Mouse (Mus musculus) T-helper 17 cell (primary cell): ENCODE results near the gene Ssb.
"Not testable (repeated sequence)": the region's sequence is repeated elsewhere in the genome, so short reads cannot be mapped to it uniquely, and the experiment has no call there.

ENCODE experiments used
- in situ Hi-C, 2 experiments: fragments of 300-600 bp; cut with MboI, MseI; formaldehyde crosslinking; loops; 1 replicate in 1 of 2; 2 replicates in 1 of 2; pipeline ENCODE4 v1.15.1; 2025; ENCODE audit warnings: high pct_unique_total_duplicates in 2 of 2

Gene Ssb

DNA sequence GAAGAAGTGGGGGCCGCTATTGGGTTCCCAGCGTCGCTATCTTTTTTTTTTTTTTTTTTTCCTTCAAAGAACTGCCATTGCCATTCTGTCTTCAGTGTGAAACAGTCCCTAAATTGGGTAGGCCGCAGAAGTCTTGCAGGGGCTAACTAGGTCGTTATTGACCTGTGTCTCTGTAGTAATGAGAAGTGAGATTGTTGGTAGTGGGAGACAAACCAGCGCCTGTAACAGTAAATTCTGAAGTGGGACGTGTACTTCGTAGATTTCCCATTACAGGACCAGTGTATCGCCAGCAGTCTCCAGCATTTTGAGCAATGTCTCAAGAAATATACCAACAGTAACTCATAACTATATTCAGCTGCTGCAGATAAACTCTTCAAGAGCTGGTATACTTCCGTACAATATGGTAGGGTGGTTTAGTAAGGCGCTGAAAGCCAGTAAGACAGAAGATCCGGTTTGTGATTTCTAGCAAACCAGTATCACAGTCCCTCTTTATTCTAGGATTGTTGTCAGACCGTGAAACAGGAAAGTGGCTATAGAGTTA lies 825 bp downstream of the Ssb start:
- in situ Hi-C loops, result no loop called here

DNA sequence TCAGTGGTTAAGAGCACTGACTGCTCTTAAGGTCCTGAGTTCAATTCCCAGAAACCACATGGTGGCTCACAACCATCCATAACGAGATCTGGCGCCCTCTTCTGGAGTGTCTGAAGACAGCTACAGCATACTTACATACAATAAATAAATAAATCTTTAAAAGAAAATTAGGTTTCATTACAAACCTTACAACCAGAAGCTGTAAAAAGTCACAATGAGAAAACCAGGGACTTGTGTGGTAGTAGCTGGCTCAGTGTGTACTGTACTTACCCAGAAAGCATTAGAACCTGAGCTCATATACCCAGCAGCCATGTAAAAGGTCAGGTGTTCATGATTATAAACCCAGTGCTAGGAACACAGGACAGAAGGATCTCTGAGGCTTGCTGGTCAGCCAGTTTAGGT lies 22.6 kb downstream of the Ssb start:
- in situ Hi-C loops, result loop anchor here in 1 of 2 experiments (10.0 kb wide), 1 partner anchor 241 kb away; no protein-coding TSS in a partner anchor

DNA sequence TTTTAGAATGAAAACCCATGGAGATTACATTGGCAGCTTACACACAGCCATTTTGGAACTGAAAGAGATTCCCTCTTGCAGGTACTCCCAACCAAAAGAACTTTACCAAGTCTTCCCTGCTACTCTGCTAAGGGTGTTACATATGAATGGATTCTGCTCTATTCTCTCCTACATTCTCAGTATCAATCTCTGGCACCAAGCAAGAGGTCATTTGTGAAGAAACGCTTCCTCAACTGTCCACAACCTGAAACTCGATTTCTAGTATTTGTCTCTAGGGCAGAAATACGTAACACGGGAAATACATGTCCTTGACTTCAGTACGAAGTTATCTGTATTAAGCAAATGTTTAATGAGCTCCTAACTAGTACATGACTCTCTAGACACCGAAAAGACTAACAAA lies 23.2 kb downstream of the Ssb start:
- in situ Hi-C loops, result loop anchor here in 1 of 2 experiments (10.0 kb wide), 1 partner anchor 240 kb away; no protein-coding TSS in a partner anchor

DNA sequence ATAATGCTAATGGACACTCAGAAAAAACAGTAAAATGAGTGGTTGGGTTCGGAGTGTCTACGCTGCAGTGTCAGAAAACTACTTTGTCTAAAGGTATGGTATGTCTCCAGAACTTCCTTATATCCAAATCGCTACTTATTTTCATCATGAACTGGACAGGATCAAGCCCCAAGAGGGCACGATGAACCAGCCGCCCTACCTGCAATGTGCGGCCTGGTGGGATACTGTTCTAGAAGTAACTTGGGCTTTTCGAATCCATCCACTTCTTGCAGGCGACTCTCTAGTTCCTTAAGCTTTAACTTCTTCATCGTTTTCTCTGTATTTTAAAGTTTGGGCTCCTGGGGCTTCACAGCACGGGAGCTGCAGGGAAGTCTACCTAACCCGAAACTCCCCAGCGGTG lies 23.7 kb downstream of the Ssb start:
- in situ Hi-C loops, result loop anchor here in 1 of 2 experiments (10.0 kb wide), 1 partner anchor 240 kb away; no protein-coding TSS in a partner anchor

DNA sequence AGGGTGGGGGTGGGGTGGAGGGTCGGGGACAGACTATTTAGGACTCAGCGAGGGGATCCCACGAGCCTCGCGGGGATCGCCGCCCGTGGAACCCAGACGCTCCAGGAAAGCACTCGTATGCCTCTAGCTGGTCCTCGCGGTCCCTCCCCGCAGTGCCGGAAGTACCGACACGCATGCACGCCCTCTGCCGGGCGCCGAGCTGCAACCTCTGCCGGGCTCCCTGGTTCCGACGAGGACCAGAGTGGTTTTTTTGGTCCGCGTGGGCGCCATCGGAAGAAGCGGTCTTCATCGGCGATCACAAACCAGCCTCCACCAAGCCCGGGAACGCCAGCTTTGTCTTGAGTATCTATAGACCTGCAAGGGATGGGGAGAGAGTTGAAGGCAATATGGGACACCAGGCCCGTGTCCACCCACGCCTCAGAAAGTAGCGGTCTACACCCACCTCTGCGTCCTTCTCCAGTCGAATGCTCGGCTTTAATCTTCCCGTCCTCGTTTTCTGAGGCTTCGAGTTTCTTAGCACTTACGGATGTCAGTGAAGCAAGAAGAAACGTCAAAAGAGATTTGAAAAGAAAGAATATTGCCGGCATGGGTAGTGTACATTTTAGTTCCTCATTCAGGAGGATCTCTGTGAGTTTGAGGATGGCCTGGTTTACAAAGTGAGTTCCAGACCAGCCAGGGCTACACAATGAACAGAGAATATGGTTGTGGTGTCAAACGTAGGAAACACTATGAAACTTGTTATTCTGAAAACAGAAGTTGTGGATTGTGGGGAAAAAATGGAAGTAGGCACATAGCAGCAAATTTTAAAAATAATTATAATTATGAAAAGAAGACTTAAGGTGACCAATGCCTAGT lies 24.3 kb downstream of the Ssb start, which contains the start of gene Mettl5:
Mettl5 (minus strand) TSS at position 165 of the 855 bp plus-strand sequence.
- in situ Hi-C loops, result loop anchor here in 1 of 2 experiments (10.0 kb wide), 1 partner anchor 239 kb away; no protein-coding TSS in a partner anchor

DNA sequence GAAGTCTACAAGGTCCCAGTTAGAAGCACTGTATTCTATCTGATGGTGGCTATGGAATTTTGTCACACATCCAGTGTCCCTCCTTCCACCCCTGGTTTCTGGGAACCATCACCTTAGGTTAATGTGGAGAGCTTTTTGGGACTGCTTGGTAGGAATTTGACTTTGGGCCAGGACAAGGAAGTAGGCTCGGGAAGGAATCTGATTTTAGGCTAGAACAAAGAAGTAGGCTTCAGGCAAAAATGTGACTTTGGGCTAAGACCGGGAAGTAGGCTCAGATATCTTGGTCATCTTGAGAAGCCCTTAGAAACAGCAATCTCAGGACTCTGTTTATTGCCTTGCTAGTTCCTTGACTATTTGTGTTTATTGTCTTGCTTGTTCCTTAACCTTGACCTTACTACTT lies 27.6 kb downstream of the Ssb start:
- in situ Hi-C loops, result loop anchor here in 1 of 2 experiments (10.0 kb wide), 1 partner anchor 236 kb away; no protein-coding TSS in a partner anchor

DNA sequence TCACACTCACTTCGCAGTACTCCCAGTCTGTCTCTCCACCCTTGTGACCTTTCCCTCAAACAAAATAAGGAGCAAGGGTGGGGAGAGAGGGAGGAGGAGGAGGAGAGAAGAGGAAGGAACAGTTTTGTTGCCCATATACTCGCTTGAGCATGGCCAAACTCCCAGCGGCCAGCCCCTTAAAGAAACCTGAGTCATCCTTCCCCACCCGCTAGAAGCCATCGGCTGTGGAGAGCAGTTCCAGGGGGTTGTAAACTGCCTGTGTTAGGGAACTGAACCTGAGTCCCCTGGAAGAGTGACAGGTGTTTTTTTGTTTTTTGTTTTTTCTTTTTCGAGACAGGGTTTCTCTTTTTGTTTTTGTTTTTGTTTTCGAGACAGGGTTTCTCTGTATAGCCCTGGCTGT lies 29.5 kb downstream of the Ssb start:
- in situ Hi-C loops, result no loop called here

DNA sequence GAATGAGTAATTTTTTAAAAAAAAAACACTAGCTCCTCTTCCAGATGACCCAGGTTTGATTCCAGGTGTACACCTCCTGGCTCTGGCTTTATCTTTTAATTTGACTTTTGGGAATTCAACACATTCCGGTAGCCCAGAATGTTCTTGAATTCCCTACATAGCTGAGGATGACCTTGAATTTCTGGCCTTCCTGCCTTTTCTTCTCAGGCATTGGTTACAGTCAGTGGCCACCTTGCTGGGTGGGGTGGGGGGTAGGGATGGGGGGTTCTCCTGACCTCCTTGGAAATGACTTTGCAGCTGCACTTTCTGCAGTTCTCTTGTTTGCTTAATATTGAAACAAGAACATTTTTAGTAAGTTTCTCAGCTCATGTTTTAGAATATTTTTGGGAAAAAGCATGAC lies 31.8 kb downstream of the Ssb start:
- in situ Hi-C loops, result no loop called here

DNA sequence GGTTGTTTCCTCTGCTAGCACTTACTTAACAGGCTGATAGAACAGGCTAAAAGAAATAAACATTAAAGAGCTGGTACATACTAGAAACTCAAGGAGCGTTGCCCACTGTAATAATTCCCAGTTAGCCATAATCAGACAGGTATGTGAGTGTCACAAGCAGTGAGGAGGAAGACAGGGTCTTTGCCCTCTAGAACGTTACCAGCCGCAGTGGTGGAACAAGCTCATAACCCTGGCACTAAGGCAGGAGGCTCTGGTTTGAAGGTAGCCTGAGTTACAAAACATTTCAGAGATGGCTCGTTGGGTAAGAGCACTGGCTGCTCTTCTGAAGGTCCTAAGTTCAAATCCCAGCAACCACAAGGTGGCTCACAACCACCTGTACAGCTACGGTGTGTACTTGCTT lies 32.5 kb downstream of the Ssb start:
- in situ Hi-C loops, result no loop called here

DNA sequence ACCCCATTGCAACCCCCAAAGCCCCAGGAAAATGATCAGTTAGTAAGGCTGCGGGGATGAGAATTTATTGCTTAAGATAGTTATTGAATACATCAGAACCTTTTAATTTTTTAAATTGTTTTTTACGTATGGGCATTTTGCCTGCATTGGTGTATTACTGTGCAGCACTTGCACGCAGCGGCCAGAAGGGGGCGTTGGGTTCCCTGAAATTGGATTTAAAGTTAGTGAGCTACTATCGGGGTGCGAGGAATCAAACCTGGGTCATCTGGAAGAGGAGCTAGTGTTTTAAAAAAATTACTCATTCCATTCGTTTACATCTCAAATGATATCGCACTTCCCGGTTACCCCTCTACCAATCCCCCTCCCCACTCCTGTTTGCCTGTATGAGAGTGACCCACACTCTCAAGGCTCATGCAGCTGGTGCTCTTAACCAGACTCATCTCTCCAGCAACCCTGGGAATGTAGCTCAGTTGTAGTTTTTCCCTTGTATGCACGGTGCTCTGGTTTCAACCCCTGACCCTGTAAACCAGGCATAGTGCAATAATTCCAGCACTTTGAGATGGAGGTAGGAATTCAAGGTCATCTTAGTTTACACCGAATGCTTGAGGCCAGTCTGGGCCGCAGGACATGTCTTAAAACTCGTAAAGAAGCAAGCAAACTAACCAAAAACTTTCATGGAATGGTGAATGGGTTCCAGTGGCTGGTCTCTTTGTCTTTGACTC lies 34.3 kb downstream of the Ssb start:
- in situ Hi-C loops, result no loop called here

DNA sequence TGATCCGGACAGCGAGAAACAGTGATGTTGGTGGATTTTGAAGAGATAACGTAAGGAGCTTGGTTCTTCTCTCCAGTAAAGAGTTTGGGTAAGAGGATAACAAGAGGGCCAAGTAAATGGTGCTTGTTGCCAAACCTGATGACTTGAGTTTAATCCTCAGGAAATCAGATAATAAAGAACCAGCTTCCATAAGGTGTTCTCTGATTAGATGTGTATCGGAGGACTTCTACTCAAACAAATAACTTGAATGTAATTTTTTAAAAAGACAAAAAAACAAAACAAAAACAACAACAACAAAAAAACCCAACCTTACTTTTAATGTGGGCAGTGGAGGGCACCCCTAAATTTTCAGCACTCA lies 34.8 kb downstream of the Ssb start:
- in situ Hi-C loops, result no loop called here

DNA sequence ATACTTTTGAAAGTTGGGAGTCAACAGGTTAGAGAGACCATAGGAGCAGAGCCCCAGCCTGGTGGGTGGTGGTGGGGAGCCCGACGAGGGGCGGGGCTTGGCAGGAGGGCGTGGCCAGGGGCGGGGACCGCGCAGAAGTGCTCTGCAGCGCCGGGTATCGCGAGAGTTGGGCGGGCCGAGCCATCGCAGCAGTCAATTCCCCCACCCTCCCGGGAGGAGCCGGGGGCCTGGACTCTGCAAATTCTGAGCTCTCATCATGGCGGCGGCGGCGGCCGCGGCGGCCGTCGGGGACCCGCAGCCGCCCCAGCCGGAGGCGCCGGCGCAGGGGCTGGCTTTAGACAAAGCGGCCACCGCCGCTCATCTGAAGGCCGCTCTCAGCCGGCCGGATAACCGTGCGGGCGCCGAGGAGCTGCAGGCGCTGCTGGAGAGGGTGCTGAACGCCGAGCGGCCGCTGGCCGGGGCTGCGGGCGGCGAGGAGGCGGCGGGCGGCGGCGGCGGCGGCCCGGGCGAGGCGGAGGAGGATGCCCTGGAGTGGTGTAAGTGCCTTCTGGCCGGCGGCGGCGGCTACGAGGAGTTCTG lies 35.8 kb downstream of the Ssb start, which contains the start of gene Ubr3:
Ubr3 (plus strand) TSS at position 208 of the 579 bp plus-strand sequence.
- in situ Hi-C loops, result no loop called here

DNA sequence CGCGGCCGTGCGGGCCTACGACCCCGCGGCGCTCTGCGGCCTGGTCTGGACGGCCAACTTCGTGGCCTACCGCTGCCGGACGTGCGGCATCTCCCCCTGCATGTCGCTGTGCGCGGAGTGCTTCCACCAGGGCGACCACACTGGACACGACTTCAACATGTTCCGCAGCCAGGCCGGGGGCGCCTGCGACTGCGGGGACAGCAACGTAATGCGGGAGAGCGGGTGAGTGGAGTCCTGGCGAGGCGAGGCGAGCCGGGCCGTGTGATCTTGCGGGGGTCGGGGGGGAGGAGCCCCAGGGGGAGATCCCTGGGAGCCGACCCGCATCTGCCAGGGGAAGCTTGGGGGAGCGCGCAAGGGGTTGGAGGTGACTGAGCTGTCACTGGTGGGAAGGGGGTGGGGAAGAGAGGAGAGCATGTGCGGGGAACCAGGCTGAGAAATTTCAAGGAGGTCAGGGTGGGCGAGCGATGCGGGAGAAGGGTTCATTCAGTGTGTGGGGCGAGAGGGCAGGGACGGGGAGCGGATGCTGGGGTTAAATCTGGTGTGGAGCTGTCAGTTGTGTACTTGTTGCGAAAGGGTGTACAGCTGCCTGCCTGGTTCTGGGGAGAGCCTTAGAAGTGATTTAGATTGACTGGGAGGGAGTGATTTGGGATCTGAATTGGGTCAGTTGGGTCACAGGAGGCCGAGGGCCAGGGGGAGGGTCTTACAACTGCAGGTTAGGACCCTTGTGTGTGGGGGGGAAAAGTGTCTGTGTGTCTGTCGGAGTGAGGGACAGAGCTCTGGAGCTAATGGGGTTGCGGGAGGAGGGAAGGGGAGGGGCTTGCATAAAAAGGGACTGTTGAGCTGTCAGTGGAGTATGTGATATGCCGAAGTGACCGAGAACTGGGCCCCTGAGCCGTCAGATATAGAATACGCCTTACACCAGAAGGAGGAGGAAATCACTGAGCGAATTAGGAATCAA lies 36.5 kb downstream of the Ssb start:
- in situ Hi-C loops, result no loop called here

DNA sequence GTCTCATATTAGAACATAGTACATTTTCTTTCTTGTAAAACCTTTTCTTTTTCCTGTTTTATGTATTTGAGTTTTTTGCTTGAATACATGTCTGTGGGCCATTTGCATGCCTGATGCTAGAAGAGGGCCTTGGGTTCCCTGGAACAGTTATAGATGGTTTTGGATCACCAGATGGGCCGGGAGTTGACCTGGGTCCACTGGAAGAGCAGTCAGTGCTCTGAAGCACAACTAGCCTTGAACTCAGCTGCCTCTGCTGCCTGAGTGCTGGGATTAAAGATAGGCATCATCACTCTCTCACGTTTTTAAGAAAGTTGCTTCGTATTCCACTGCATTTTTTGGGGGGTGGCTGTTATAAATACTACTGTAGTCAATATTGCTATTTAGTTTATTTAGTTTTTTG lies 42.2 kb downstream of the Ssb start:
- in situ Hi-C loops, result no loop called here

DNA sequence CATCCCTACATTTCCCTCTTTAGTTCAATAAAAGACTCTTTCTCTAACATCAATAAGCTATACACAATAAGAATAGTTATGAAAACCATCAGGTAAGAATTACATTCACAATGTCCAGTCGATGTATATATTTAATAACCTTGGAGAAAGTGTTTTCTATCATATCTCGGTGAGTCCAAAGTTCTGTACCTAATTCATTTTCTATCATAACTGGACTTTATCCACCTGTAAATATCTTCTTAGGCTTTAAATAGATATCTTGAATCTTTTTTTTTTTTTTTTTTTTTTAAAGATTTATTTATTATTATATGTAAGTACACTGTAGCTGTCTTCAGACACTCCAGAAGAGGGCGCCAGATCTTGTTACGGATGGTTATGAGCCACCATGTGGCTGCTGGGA lies 46.0 kb downstream of the Ssb start:
- in situ Hi-C loops, result not testable (repeated sequence)

DNA sequence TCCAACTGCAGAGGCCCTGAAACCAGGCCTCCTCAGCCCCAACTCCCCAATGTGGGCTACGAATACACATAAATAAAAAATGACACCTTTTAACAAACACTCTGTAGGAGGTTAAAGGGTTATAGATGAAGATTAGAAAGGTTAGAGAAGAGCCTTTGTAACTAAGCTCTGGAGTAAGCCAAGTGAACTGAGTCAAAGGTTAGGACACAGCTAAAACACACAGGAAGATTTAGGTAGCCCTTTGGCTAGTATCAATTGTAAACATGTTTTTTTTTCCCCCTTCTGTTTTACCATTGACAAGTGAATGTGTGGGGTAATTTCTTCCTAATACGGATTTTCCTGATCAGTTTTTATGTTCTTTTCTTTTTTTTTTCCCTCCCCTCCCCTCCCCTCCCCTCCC lies 51.4 kb downstream of the Ssb start:
- in situ Hi-C loops, result no loop called here

DNA sequence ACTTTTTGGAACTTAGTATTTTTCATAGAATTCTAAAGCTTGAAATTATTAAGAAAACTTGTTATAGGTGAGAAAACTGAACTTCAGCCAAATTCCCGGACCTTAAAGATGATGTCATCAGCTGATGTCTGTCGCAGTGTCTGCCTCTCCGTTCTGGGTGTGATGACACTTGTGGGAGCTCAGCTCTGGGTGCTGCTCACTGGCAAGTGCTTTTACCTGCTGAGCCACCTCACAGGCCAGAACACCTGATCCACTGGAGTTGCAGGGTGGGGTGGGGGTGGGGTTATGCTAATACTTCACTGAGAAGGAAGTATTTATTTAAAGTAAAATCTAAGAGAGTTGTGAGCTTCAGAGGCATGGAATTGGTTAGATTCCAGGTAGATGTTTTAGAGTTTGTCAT lies 55.9 kb downstream of the Ssb start:
- in situ Hi-C loops, result no loop called here
